Mouse (Mus musculus) megakaryocyte, adult 5-6 weeks (primary cell): ENCODE data around the gene Znrf2. TPM values are rescaled to one million over a fixed set of nuclear protein-coding genes. Genes with fewer than 3 reads are reported as not detected.

Experiments
- ATAC-seq: 2 replicates; pipeline ENCODE4 v1.8.0; 2016; ENCODE audit warnings: mild to moderate bottlenecking, inconsistent platforms; ENCODE audit not compliant: poor library complexity, severe bottlenecking
- total RNA-seq, 2 experiments: library from RNA; stranded (forward) in 1 of 2; stranded (reverse) in 1 of 2; fragments of 153-499, 151-499 nt in 1 of 2; fragments of 221-1000, 200-1000 nt in 1 of 2; gene quantifications; 2 replicates each; pipeline versions ENCODE4 v1.2.3 to v1.2.4; 2015 to 2017

Znrf2 gene
- total RNA-seq (2015) (78.0 and 83.0 TPM in 2 replicates), total RNA-seq (2017) (76.2 and 77.6 TPM in 2 replicates)

DNA sequence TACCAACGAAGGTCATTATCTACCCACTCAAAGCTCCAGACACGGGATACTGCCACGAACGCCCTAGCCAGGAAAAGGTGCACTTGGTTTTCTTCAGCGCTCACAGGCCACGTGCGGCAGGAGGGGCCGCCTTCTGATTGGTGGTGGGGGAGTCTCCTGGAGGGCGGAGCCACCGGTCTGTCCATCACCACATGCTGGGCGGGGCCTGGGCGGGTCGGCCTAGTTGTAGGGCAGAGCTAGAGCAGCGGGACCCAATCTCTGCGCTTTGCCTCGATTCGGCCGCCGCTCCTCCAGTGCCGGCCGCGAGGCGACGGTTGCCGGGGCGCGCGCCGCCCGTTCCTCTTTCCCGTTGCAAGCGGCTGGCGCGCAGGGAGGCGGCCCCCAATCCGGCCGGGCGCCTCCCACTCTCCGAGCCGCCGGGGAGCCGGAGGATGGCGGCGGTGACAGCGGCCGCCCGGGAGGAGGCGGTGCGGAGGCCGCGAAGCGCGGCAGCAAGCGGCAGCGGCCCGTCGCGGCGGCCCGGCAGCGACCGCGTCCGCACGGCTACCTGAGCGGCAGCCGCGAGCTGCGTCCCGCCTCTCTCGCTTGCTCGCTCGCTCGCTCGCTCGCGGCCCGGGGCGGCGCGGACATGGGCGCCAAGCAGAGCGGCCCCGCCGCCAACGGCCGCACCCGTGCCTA lies at the start of gene Znrf2:
Gene Znrf2 (plus strand): TSS at position 529 of the 678 bp plus-strand sequence.
- peak; percentile 81 for ATAC-seq

DNA sequence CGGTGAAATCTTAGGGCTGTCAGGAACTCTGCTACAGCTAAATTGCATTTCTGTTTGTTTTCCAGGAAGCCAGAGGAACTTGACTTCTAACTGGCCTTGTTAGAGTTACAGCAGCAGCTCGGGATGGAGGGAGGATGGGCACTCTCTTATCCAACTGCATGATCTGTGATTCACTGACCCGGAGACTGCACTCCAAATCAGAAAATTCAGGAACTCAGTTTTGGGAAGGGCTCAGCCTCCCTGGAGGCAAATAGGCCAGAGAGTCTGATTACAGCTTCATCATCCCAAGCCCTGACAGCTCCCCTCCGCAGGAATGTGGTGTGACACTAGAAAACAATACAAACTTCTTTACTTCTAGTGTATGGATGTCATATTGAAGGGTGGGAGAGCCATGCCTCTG lies 49.0 kb upstream of the Znrf2 start:
- ATAC-seq, result no peak

DNA sequence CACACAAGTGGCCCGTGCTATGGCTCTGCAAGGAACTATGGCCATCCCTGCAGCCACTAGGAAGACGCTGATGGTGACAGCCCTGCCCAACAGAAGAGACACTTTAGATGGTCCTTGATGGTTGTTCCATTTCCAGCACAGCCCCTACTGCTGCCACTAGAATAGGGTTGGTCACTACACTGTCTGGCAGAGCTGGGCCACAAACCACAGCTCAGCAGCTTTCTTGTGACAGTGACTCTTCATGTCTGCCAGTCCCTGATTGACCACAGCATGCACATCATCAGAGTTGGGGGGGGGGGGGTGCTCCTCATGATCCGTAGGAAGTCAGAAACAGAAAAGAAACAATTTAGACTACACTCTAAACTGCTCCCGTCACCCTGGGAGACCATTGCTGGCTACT lies 46.0 kb upstream of the Znrf2 start:
- no peak for ATAC-seq

DNA sequence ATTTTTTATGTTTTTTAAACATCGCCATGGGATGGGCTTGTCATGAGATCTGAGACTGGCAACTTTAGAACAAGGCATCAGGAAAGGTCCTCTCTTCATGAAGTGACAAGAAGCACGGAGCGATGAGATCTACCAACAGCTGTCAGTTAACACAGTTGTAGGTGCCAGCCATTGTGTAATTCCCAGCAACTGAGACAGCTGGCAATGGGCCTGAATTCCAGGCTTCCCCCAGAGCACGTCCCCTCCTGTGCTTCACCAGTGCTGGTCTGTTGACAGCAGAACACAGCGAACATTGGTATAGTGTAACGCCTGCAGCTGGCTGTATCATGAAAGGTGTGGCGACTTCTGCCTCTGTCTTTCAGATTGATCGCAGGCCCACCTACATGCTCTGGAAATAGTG lies 45.5 kb upstream of the Znrf2 start:
- ATAC-seq, result no peak

DNA sequence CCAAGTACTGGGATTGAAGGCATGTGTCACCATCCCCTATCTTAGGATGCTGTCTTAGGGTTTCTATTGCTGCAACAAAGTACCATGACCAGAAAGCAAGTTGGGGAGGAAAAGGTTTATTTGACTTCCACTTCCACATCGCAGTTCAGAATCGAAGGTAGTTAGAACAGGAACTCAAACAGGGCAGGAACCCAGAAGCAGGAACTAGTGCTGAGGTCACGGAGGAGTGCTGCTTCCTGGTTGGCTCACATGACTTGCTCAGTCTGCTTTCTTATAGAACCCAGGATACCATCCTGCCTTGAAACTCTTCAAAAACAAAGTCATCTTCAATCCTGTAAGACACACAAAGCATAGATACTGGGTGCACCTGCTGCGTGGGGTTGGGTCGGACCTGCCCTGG lies 44.6 kb upstream of the Znrf2 start:
- peak; percentile 68 for ATAC-seq

DNA sequence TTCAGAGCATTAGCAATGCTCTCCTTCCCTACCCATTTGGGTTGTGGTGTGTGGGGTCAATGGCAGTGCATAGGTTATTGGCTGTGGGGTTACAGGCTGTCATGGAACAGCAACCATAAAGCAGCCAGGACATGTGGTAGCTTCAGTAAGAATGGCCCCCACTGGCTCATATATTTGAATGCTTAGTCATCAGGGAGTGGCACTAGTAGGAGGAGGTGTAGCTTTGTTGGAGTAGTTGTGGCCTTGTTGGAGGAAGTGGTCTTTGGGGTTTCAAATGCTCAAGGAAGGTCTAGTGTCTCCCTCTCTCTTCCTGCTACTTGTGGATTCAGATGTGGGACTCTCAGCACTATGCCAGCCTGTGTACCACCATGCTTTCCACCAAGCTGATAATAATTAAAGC lies 41.0 kb upstream of the Znrf2 start:
- peak; percentile 75 for ATAC-seq

DNA sequence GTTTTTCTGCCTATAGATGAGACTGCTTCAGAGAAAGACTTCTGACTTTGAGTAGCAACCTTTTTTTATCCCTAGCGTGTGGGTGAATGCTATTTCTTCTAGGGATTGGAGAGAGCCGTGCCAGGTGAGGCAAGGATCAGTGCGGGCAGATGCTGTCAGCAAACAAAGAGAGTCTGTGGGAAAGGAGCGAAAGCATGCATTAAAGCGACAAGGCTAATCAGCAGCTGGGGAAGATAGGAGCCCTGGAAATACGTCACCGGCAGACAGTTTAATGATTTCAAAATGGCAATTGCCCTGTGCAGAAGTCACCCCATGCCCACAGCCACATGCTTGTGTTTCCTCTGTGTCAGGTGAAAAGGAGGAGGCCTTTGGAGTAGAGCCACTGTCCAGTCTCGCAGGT lies 39.1 kb upstream of the Znrf2 start:
- ATAC-seq, result no peak

DNA sequence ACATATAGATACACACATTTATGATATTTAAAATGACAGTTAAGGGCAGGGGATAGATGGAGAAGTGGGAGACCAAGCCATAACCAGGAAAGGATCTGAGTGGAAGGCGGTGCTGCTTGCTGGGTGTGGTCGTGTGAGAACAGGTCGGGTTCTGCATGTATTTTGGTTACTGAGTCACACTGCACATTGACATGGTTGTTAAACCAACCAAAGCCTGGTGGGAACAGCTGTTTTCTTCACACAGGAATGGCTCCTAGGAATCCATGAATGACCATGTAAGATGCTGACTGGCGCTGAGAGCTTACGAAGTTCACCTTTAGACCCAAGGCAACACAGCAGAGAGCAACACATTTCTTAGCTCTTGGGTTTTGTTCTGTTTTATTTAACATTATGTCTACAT lies 36.7 kb upstream of the Znrf2 start:
- no peak for ATAC-seq

DNA sequence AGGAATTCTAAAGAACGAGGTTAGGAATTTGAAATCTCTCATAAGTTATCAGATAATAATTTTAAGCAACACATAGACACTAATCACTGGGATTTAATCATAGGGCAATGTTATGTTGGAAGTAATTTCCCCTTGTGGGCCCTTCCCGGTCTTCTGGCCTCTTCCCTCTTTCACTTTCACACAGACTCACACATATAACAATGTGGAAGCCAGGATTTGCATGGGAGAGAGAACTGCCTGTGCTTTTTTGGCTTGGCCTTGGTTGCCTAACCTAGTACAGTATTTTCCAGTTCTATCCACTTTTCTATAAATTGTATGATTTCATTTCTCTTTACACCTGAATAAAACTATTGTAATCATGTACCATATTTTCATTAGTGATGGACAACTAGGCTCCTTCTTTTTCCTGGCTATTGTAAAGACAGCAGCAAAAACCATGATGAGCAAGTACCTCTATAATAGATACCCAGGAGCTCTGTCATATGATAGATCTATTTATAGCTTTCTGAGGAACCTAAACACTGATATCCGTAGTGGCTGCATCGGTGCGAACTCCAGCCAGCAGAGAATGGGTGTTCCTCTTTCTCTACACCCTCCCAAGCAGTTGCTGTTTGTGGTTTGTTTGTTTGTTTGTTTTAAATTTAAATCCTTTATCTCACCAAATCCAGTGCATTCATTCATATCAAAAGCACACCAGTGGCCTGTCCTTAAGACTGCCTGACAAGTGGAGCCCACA lies 36.0 kb upstream of the Znrf2 start:
- peak; percentile 51 for ATAC-seq

DNA sequence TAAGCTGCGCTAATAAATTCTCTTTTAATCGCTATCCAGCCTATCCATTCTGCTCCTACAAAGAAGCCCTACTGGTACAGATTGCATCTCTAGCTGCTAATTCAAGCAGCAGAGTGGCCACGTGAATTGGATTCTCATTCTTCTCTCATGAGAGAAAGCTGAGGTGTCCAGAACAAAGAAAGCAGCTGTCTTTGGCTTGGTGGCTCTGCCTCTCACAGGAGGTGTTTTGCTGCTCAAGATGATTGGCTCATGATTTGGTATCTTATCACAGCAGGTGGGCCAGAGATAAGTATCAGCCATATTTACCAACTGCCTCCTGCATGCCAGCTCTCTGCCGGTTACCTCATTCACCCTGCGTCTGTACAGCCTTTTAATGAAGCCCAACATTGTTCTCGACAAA lies 34.8 kb upstream of the Znrf2 start:
- ATAC-seq, result no peak

DNA sequence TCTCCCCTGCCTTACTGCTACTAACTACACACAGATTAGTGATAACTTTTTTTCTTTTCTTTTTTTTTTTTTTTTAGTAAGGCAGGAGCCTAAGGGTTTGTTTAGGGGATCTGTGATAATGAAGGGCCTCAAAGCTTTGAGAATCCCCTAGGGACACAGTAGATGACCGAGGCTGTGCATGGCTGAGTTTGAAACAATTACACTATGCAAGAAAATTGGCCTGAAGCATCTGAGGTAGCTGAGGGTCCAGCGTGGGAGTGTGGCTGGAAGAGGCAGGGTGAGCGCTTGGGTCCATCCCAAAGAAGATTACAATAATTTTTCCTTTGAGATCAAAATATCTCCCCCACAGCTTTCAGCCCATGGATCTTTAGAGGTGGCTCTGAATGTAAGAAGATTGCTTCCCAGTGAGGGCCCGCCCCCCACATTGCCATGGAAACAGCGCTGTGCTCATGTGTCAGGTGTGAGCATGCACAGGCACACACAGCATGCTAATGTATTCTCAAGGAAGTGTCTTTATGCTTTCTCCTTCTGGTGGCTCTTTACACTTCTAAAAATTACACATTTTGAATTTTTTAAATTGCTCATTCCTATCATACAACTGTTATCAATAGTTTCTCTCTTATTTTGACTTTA lies 31.5 kb upstream of the Znrf2 start:
- no peak for ATAC-seq

DNA sequence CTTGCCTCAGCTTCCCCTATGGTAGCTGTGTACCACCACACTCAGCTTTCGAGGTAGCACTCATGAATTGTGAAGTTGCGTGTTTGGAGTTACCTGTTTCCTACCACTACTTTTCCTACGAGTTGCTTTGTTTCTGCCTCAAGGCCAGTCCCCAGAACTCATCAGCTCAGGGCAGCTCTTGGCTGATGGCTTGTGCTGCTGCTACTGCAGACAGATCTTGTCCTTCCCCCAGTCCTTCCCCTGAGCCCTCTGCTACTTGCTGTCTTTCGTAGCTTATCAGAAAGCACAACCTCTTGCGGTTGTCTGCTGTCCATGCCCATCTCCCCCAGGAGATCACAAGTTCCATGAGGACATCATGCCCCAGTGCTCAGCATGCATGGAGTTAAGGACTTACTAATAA lies 29.9 kb upstream of the Znrf2 start:
- ATAC-seq, result no peak

DNA sequence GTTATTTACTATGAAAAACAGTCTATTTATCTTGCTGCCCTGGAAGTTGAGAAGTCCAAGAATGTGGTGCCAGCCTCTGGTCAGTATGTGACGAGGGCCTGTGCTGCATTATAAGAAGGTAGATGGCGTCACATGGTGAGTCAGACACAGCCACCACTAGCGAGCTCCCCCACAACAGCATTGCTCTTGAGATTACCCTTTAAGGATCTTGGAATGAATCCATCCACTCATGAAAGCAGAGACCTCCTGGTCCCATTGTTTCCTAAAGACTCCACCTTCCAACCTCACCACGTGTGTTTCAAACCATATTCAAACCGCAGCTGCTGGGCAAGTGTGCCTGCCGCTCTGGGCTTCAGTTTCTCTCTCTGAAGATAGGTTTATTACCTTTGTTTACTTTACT lies 28.2 kb upstream of the Znrf2 start:
- no peak for ATAC-seq

DNA sequence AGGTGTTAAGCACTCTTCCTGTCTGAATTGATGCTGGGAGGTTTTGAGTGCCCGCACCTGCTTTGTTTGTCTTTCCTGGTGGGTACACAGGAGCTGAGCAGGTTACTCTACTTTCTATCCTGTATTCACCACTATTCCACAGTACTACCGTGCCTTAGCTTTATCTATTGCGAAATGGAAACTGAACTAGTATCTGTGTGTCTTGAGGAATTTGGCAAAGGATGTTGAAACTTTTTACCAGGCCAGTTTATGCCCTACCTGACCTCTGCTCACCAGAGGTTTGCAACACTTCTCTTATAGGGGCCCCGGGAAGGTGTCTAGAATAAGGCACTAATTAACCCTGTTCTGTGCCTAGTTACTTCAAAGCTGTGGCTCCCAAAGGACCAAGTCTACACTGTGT lies 27.6 kb upstream of the Znrf2 start:
- peak; percentile 54 for ATAC-seq

DNA sequence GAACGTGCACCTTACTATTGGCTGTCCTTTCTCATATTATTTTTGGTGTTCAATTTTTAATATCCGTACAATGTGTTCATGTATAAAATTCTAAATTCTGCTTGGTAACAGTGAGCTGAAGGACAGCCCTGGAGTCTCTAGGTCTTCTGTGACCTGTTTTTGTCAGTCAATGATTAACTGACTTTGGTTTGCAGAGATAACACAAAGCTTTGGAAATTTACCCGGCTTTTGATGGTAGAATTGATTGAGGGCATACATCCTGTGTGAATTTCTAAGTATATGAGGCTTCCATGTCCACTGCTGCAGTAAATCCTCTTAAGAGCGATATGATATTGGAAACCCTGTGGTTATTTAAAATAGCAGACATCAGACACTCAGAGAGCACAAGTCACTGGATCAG lies 26.6 kb upstream of the Znrf2 start:
- ATAC-seq, result no peak

DNA sequence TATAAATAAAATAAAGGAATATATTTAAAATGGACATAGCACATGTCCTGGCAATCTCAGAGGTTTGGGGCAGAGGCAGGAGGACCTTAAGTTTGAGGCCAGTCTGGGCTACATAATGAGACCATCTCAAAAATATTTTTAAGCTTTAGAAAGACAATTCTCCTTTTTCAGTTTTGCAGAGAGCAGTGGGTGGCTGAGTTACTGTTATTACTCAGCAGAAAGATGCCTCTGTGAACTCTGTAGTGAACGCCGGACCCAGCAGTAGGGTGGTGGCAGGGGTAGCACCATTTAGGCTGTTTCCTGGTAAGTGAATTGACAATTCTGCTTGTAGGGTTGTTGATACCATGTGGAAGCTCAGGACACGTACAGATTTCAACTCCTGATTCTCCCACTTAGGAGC lies 22.9 kb upstream of the Znrf2 start:
- no peak for ATAC-seq

DNA sequence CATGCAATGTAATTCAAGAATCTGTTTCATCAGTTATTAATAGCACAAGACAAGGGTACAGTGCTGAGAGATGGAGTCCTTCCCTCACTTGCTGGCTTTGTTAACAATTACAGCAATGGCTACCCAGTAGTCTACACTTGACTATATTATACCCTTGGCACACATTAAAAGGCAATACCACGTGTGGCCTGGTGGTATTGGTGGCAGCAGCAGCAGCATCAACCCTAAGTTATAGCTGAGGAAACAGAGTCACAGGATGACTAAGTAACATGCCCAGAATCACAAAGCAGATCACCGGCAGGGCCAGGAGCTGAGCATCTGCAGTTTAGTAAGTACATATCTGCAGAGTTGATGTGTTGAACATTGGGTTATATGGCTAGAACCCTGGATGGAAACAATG lies 22.3 kb upstream of the Znrf2 start:
- ATAC-seq, result no peak

DNA sequence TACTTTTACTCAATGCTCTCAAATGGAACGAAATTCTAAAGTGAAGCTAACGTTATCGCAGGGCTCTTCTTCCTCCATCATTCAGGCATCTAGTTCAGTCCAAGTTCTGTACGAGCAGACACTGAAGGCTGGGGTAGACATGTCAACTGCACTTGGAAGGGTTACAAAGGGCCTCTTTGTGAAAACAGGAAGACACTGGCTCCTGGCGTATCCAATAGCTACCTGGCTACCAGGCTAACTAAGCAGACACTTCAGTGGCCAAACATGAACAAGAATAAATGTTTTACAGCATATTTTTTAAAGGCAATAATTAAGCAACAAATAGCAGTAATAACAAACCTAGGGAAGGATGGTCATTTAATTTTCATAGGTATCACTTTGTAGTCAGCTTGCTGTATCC lies 21.7 kb upstream of the Znrf2 start:
- ATAC-seq, result no peak

DNA sequence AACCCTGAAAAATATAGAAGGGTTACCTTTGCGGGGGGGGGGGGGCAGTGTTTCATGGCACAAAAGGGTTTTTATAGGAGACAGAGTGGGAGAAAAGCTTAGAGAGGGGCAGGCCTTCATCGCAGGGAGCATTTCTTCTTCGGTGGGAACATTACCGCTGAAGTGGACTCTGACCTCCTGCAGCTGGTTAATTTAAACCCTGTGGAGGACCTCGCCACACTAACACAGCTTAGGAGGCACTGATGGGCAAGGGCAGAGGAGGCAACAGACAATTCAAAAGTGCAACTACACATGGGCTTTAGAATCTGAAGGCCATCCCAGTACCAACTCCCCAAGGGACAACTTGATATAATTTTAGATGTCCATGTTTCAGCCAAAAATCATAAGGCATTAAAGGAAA lies 20.7 kb upstream of the Znrf2 start:
- ATAC-seq, result no peak

DNA sequence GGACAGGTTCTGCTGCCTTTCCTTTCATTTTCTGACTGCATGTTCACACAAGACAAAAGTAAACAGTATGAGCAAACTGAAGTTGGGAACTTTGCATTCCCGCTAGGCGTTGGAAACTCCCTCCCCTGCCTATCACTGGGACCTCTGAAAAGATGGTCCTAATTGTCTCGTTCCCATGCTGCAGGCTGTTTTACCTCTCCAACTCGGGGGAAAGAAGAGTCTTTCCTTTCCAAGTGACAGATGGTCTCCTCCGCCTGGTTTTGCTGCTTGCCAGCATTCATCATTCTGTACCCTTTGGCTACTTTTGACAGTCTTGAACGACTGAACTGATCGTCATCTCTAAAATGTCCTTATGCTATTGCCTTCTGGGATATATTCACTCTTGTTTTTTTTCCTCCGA lies 14.4 kb upstream of the Znrf2 start:
- ATAC-seq, result no peak

DNA sequence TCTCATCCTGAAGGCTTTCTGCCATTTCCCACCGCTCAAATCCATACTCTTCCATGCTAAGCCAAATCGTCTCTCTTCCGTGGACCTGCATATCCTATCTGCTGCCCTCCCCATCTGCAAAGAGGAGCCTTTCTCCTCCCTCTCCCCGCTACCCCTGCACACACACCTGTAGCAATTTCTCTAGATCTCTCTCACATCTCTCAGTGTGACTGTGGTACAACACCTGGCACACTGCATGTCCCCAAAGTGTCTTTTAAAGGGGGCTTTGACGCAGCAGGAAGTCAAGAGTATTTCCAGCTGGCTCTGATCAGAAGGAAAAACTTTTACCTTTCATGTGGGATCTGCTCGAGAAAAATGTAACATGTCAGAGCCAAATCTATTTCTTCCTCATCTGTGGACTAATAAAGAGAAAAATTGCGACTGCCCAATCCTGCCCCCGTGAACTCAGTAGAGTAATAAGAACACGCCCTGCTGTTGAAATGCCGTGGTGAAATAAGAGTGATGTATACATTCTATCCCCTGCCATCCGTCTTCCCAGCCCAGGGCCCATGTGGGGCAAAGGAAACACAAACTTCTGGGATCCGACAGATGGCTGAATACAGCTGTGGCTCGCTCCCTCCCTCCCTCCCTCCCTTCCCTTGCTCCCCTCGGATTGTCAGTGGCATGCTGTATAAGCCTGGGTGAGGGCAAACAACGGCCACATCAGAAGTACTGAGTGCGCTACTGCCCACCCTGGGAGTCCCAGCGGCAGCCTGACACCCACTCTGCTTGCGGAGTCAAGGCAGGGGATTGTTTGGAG lies 12.5 kb upstream of the Znrf2 start:
- ATAC-seq, result no peak
